Mouse (Mus musculus): ENCODE measurements around the gene Tmem208. TPM values are rescaled to one million over a fixed set of nuclear protein-coding genes. Genes with fewer than 3 reads are reported as not detected.

Tmem208 gene
- total and polyA plus RNA-seq, 3 experiments: 94.5 to 149 TPM; not detected in 1

GRCm38 (mm10) chr8:105347428-105348221 lies 21.5 kb downstream of the Tmem208 start, which contains the start of gene Fhod1:
Fhod1 (minus strand) TSS chr8:105347953.
- Histone ChIP-seq H3K79me2 (ENCODE audit: control insufficient read depth, insufficient read depth, low read length, poor library complexity) (peaks cover 4% of the 10 kb centered on the region; the same call in 1 of the 2 replicates), H3K9ac (ENCODE audit: control insufficient read depth, low read depth, low read length, poor library complexity, severe bottlenecking) (peak within 1 kb of the TSS; percentile 74), H3K4me3 (ENCODE audit: control insufficient read depth in 1 of 2, insufficient read depth in 1 of 2, low read depth in 2 of 2, low read length in 2 of 2) (peak within 1 kb of the TSS; percentile 86 to 93), H3K36me3 (ENCODE audit: control insufficient read depth in 1 of 2, insufficient read depth in 2 of 2, low read length in 2 of 2) (peaks cover 0 to 20% of the 10 kb centered on the region in 2 experiments; a peak in 2 of 4 replicates), H3K4me1 (ENCODE audit: control insufficient read depth in 1 of 2, insufficient read depth in 2 of 2, low read length in 2 of 2) (peaks cover 8 to 35% of the 10 kb centered on the region in 2 experiments), H3K9me3 (replicated peaks; ENCODE audit: insufficient read depth, low read length) (no peaks in the 10 kb centered on the region), H3K27me3 (ENCODE audit: control insufficient read depth in 1 of 2, insufficient read depth in 2 of 2, low read length in 2 of 2) (peaks cover 5 to 11% of the 10 kb centered on the region in 2 experiments; a peak in 3 of 4 replicates), H3K27ac (ENCODE audit: control insufficient read depth, low read depth, low read length) (peak within 1 kb of the TSS; percentile 21; the same call in 1 of the 2 replicates)
- DNase-seq (ENCODE audit: low read depth, low spot score): peak; percentile 96
- TF ChIP-seq SIN3A (IDR thresholded peaks at IDR 0.05; ENCODE audit: low read length): peak; percentile 70
- TF ChIP-seq ELF1 (IDR thresholded peaks at IDR 0.05; ENCODE audit: low read depth, low read length): peak; percentile 8; the same call in 1 of the 2 replicates
- no peak for TF ChIP-seq TAL1 (IDR thresholded peaks at IDR 0.05; ENCODE audit: low read length)
- peak; percentile 46 for TF ChIP-seq MXI1 (IDR thresholded peaks at IDR 0.05; ENCODE audit: low read depth, low read length)
- TF ChIP-seq CHD2 (IDR thresholded peaks at IDR 0.05; ENCODE audit: low read length): no peak
- peak; percentile 51 to 64; a peak in 2 of 4 replicates for TF ChIP-seq POLR2A (IDR thresholded peaks at IDR 0.05; ENCODE audit: control insufficient read depth in 1 of 2, insufficient read depth in 1 of 2, low read depth in 1 of 2, low read length in 2 of 2, poor library complexity in 1 of 2)
- TF ChIP-seq MAZ (IDR thresholded peaks at IDR 0.05; ENCODE audit: low read depth, low read length): peak; percentile 39; the same call in 1 of the 2 replicates
- TF ChIP-seq RCOR1 (IDR thresholded peaks at IDR 0.05; ENCODE audit: low read depth, low read length): no peak; the same call in 1 of the 2 replicates
- TF ChIP-seq E2F4 (IDR thresholded peaks at IDR 0.05; ENCODE audit: borderline replicate concordance, low read depth, low read length): peak; percentile 92
- TF ChIP-seq GATA1 (IDR thresholded peaks at IDR 0.05; ENCODE audit: low read depth, low read length): no peak
- TF ChIP-seq ETS1 (IDR thresholded peaks at IDR 0.05; ENCODE audit: low read depth, low read length): 0 out of 2 replicates have a peak, but pooled peaks have one; percentile 16
- TF ChIP-seq CTCF (IDR thresholded peaks at IDR 0.05 in 2 of 3, conservative IDR thresholded peaks at IDR 0.05 in 1 of 3; ENCODE audit: control insufficient read depth in 1 of 3, insufficient read depth in 1 of 3, low read depth in 2 of 3, low read length in 3 of 3, poor library complexity in 1 of 3, severe bottlenecking in 1 of 3): peak in 1 of 3 experiments; percentile 19; a peak in 1 of 6 replicates
- TF ChIP-seq NELFE (IDR thresholded peaks at IDR 0.05; ENCODE audit: low read depth, low read length): peak; percentile 57; the same call in 1 of the 2 replicates
- no peak for TF ChIP-seq TBP (IDR thresholded peaks at IDR 0.05; ENCODE audit: low read depth, low read length)
- TF ChIP-seq ZC3H11A (IDR thresholded peaks at IDR 0.05; ENCODE audit: low read depth, low read length): no peak
- TF ChIP-seq RAD21 (IDR thresholded peaks at IDR 0.05; ENCODE audit: low read depth, low read length): no peak
- peak; percentile 55; the same call in 1 of the 2 replicates for TF ChIP-seq ZMIZ1 (IDR thresholded peaks at IDR 0.05; ENCODE audit: low read depth, low read length)
- TF ChIP-seq KAT2A (conservative IDR thresholded peaks at IDR 0.05; ENCODE audit: low read depth, low read length): no peak
- TF ChIP-seq MAFK (IDR thresholded peaks at IDR 0.05; ENCODE audit: borderline replicate concordance, low read depth, low read length): no peak
- no peak for TF ChIP-seq GABPA (IDR thresholded peaks at IDR 0.05; ENCODE audit: low read depth, low read length)
- TF ChIP-seq HCFC1 (IDR thresholded peaks at IDR 0.05; ENCODE audit: low read depth, low read length): 0 out of 2 replicates have a peak, but pooled peaks have one; percentile 51
- TF ChIP-seq NRF1 (IDR thresholded peaks at IDR 0.05; ENCODE audit: insufficient read depth, low read depth, low read length, poor library complexity, severe bottlenecking): 0 out of 2 replicates have a peak, but pooled peaks have one; percentile 35
- TF ChIP-seq USF1 (IDR thresholded peaks at IDR 0.05; ENCODE audit: low read depth, low read length): no peak
